Mouse (Mus musculus) cortical plate, adult 2 months (tissue): ENCODE data around the gene Tfpt. TPM values are rescaled to one million over a fixed set of nuclear protein-coding genes. Genes with fewer than 3 reads are reported as not detected.
"Not testable (repeated sequence)": the region's sequence is repeated elsewhere in the genome, so short reads cannot be mapped to it uniquely, and the experiment has no call there.

Experiments used
- H3K27ac ChIP-seq: fragments of 200-500 bp; 2 replicates; pipeline ENCODE4 v1.5.1; 2012; ENCODE audit warnings: low read length, control low read depth, inconsistent platforms; ENCODE audit not compliant: insufficient read depth
- H3K4me1 ChIP-seq: fragments of 200-500 bp; 2 replicates; pipeline ENCODE4 v1.6.1; 2011; ENCODE audit warnings: low read length; ENCODE audit not compliant: control insufficient read depth, insufficient read depth
- H3K4me3 ChIP-seq: fragments of 200-500 bp; 2 replicates; pipeline ENCODE4 v1.5.1; 2011; ENCODE audit warnings: mild to moderate bottlenecking, low read length, control low read depth; ENCODE audit not compliant: insufficient read depth
- CTCF ChIP-seq: fragments of 200-500 bp; IDR thresholded peaks from 2 replicates; pipeline ENCODE4 v1.5.1; 2011; ENCODE audit warnings: mild to moderate bottlenecking, control low read depth, low read length; ENCODE audit not compliant: insufficient read depth; ENCODE audit errors: extremely low read depth
- POLR2A ChIP-seq: fragments of 200-500 bp; IDR thresholded peaks from 2 replicates; pipeline ENCODE4 v1.6.1; 2011; ENCODE audit warnings: mild to moderate bottlenecking, low read length, control low read depth; ENCODE audit not compliant: insufficient read depth; ENCODE audit errors: extremely low read depth
- polyA plus RNA-seq: library from polyadenylated mRNA; depleted of rRNA; stranded (reverse); fragments of >200 nt; gene quantifications from 2 replicates; pipeline ENCODE4 v1.2.3, GENCODE M21; 2012

The Tfpt gene
- polyA plus RNA-seq, 1 experiment = 38.5 TPM

DNA sequence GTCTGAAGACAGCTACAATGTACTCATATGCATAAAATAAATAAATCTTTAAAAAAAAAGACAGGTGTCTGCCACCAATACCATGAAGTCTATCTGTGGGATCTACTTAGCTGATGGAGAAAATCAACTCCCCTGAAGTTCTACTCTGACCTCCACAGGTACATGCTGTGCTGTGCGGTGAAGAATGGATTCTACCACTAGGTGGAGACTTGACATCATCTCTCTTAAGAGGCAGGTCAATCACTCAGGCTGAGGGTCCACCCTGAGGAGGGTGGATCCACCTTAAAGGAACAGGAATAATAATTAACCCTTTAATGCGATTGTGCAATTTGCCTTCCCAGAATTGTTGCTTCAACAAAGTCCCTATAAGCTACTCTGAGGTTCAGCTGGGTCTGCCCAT is 22.9 kb downstream of the Tfpt start:
- Histone ChIP-seq H3K4me3 (no peak overlapping the region), H3K27ac (no peak overlapping the region), H3K4me1 (no peaks in the 10 kb centered on the region)
- peak; percentile 31; the same call in 1 of the 2 replicates for TF ChIP-seq CTCF
- TF ChIP-seq POLR2A = no peak

GRCm38 (mm10) chr7:3601119-3601518 is 28.6 kb downstream of the Tfpt start:
- no peaks in the 10 kb centered on the region for H3K4me1 ChIP-seq
- TF ChIP-seq POLR2A = no peak
- peak; percentile 53; the same call in 1 of the 2 replicates for TF ChIP-seq CTCF
- H3K4me3 ChIP-seq = no peak overlapping the region
- H3K27ac ChIP-seq = no peak overlapping the region

DNA sequence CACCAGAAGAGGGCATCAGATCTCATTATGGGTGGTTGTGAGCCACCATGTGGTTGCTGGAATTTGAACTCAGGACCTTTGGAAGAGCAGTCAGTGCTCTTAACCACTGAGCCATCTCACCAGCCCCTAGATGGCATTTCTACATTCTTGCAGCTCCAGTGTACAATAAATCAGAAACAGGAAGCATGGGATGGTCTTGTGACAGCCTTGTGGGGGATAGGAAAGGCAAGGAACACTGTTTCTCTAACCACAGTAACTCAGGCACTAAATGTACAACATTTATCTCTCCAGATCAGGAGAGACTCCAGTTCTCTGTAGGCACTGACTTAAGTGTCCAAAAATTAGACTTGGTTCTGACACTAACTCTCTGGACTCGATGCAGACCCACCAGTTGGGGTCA is 32.0 kb downstream of the Tfpt start:
- H3K4me3 ChIP-seq, H3K27ac ChIP-seq, H3K4me1 ChIP-seq: not testable (repeated sequence)

- H3K4me3 ChIP-seq = no peak overlapping the region
- no peak overlapping the region for H3K27ac ChIP-seq
- no peaks in the 10 kb centered on the region for H3K4me1 ChIP-seq
- TF ChIP-seq POLR2A = no peak
- no peak for TF ChIP-seq CTCF
Observed at GRCm38 (mm10) chr7:3595146-3595545, 34.6 kb downstream of the Tfpt start.

- no peak overlapping the region for H3K4me3 ChIP-seq
- no peaks in the 10 kb centered on the region for H3K4me1 ChIP-seq
- TF ChIP-seq CTCF (no peak), POLR2A (no peak)
- no peak overlapping the region for H3K27ac ChIP-seq
Observed at GRCm38 (mm10) chr7:3594686-3595085, 35.0 kb downstream of the Tfpt start.

DNA sequence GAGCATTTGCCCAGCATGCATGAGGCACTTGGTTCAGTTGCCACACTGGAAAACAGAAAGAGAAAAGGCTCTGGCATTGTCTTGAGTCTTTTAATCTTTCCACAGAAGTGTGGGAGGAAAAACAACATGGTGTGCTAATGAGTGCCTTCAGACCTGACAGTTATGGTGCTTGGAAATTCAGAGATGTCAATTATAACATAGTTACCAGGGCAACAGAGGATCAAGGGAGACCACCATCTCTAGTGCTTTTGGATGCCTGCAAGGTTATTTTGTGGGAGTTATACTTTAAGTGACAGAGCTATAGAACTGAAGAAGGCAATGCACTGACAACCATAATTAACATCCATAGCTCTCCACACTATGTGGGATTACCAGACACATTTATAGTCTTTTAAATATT is 35.9 kb downstream of the Tfpt start:
- no peak for TF ChIP-seq CTCF
- Histone ChIP-seq H3K4me3 (no peak overlapping the region), H3K4me1 (no peaks in the 10 kb centered on the region), H3K27ac (no peak overlapping the region)

- no peak overlapping the region for H3K4me3 ChIP-seq
- no peaks in the 10 kb centered on the region for H3K4me1 ChIP-seq
- H3K27ac ChIP-seq = no peak overlapping the region
- TF ChIP-seq CTCF (no peak), POLR2A (no peak)
Observed at GRCm38 (mm10) chr7:3591534-3591933, 38.2 kb downstream of the Tfpt start.

- TF ChIP-seq POLR2A (no peak), CTCF (no peak)
- H3K4me1 ChIP-seq = no peaks in the 10 kb centered on the region
- H3K4me3 ChIP-seq = no peak overlapping the region
- no peak overlapping the region for H3K27ac ChIP-seq
Observed at GRCm38 (mm10) chr7:3590550-3590949, 39.2 kb downstream of the Tfpt start.

DNA sequence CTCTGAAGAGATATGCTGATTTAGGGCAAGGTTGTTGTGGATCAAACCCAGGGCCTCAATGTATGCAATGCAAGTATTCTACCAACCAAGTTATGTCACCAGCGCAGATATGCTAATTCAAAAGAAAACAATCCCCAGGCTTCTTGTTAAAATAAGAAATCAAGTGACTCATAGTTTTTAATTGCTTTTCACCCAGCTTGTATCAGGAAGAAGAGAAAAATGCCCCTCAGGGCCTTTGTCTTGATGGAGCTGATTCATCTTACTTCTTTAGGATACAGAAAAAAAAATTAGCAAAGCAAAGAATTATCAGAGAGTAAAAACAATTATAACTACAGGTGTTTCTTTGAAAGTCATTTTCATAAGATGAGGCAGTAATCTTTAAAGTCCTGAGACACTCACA is 42.4 kb downstream of the Tfpt start:
- Histone ChIP-seq H3K4me3 (no peak overlapping the region), H3K27ac (no peak overlapping the region), H3K4me1 (no peaks in the 10 kb centered on the region)
- TF ChIP-seq CTCF (no peak), POLR2A (no peak)

GRCm38 (mm10) chr7:3586255-3586654 is 43.5 kb downstream of the Tfpt start:
- H3K4me3 ChIP-seq = no peak overlapping the region
- no peaks in the 10 kb centered on the region for H3K4me1 ChIP-seq
- H3K27ac ChIP-seq = no peak overlapping the region
- no peak for TF ChIP-seq CTCF
- no peak for TF ChIP-seq POLR2A

DNA sequence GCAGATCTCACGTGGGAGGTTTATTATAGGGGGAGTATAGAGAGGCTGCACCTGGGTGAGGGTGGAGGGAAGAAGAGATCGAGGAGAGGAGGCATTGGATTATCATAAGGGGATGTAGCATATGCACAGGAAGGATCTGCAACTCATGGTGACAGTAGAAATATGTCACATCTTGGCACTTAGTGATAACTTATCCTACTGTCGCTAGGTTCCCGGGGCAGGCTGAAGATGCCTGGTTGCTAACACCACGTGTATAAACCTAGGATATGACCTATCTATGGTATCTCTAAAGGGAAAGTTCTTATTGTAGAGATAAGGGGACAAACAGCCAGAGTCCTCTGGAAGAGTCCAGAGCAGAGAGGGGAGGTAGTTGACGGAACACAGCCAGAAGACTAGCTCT is 44.0 kb downstream of the Tfpt start:
- TF ChIP-seq POLR2A (no peak), CTCF (no peak)
- Histone ChIP-seq H3K4me3 (no peak overlapping the region), H3K4me1 (no peaks in the 10 kb centered on the region), H3K27ac (no peak overlapping the region)
